Mouse (Mus musculus): ENCODE measurements around the gene Xpo4.

Gene Xpo4

GRCm38 (mm10) chr14:57535646-57536045 is 129.6 kb downstream of the Xpo4 start:
- WGBS = 28% methylated on average over 6 of the region's 6 CpGs

- 32% methylated on average over 8 of the region's 8 CpGs for WGBS
These were observed 130.3 kb downstream of the Xpo4 start for GRCm38 (mm10) chr14:57534961-57535360.

GRCm38 (mm10) chr14:57534346-57534745 is 130.9 kb downstream of the Xpo4 start:
- WGBS = 43% methylated on average over 5 of the region's 5 CpGs

- WGBS = 67% methylated on average over 11 of the region's 11 CpGs
These were observed 131.4 kb downstream of the Xpo4 start for GRCm38 (mm10) chr14:57533841-57534240.

GRCm38 (mm10) chr14:57533214-57533613 is 132.0 kb downstream of the Xpo4 start:
- 57% methylated on average over 3 of the region's 3 CpGs for WGBS

- 90% methylated on average over 3 of the region's 3 CpGs for WGBS
These were observed 132.7 kb downstream of the Xpo4 start for GRCm38 (mm10) chr14:57532577-57532976.

GRCm38 (mm10) chr14:57529786-57530515 is 135.3 kb downstream of the Xpo4 start:
- WGBS = 65% methylated on average over 5 of the region's 5 CpGs

GRCm38 (mm10) chr14:57529086-57529785 is 136.0 kb downstream of the Xpo4 start:
- 27% methylated on average over 10 of the region's 10 CpGs for WGBS

- WGBS = 54% methylated on average over 2 of the region's 2 CpGs
These were observed 137.6 kb downstream of the Xpo4 start for GRCm38 (mm10) chr14:57527598-57527997.

Data from cerebral cortex, adult 2 months (tissue).